Comparison of ENCODE assay signal across 32 mouse cellular contexts in genomic region chr9:69928126-69928525, GRCm38 (mm10).
DNase-seq lines count a peak whose midpoint lies in the region; ATAC-seq and TF ChIP-seq lines count a peak whose summit lies in the region.
"Had no signal": no experiment of that assay in that cellular context is flagged by ENCODE, and none has a peak within 500 bp of the region (broad histone marks: within the 10 kb centered on the region; RNA-seq: fewer than 3 reads in every experiment).

No protein-coding gene starts in this region.

- ATAC-seq in hindbrain, postnatal 0 days, result no peak
- ATAC-seq in hindbrain, embryonic 11.5 days (ENCODE audit: low FRiP score), result no peak
- no peak for ATAC-seq in midbrain, embryonic 11.5 days (ENCODE audit: low FRiP score)
- no peak for ATAC-seq in midbrain, embryonic 16.5 days
- ATAC-seq: liver, embryonic 12.5 days; liver, postnatal 0 days; lung, postnatal 0 days had no signal

- H3K36me3 ChIP-seq in hindbrain, postnatal 0 days (ENCODE audit: insufficient read depth, low read length), result no peaks in the 10 kb centered on the region
- no peaks in the 10 kb centered on the region for H3K36me3 ChIP-seq in hindbrain, embryonic 11.5 days (ENCODE audit: control insufficient read depth, insufficient read depth, low read length)
- no peaks in the 10 kb centered on the region for H3K36me3 ChIP-seq in midbrain, embryonic 11.5 days (ENCODE audit: control insufficient read depth, insufficient read depth, low read length)
- H3K36me3 ChIP-seq in midbrain, embryonic 16.5 days (ENCODE audit: control insufficient read depth, insufficient read depth, low read length), result no peaks in the 10 kb centered on the region
- no peaks in the 10 kb centered on the region for H3K36me3 ChIP-seq in E14TG2a.4 (ENCODE audit: insufficient read depth, low read length)
- H3K36me3 ChIP-seq: forebrain, embryonic 12.5 days; heart, embryonic 12.5 days; hindbrain, embryonic 15.5 days; liver, embryonic 12.5 days; midbrain, embryonic 10.5 days; stomach, embryonic 15.5 days had no signal

- no peak overlapping the region for H3K4me2 ChIP-seq in hindbrain, postnatal 0 days (ENCODE audit: low read depth, low read length)
- no peak overlapping the region for H3K4me2 ChIP-seq in hindbrain, embryonic 11.5 days (replicated peaks; ENCODE audit: low read depth, low read length)
- no peak overlapping the region for H3K4me2 ChIP-seq in midbrain, embryonic 11.5 days
- no peak overlapping the region for H3K4me2 ChIP-seq in midbrain, embryonic 16.5 days (ENCODE audit: low read length)
- H3K4me2 ChIP-seq: forebrain, embryonic 12.5 days; heart, embryonic 12.5 days; hindbrain, embryonic 15.5 days; liver, embryonic 12.5 days; stomach, embryonic 15.5 days had no signal

- peak; percentile 43 for TF ChIP-seq CTCF in hindbrain, postnatal 0 days (IDR thresholded peaks at IDR 0.05; ENCODE audit: low read depth)
- peak; percentile 24; the same call in 1 of the 2 replicates for TF ChIP-seq CTCF in E14TG2a.4 (conservative IDR thresholded peaks at IDR 0.05; ENCODE audit: low read length)

- H3K9me3 ChIP-seq in hindbrain, postnatal 0 days (ENCODE audit: low read length), result no peaks in the 10 kb centered on the region
- H3K9me3 ChIP-seq in hindbrain, embryonic 11.5 days (ENCODE audit: control insufficient read depth, low read length), result no peaks in the 10 kb centered on the region
- no peaks in the 10 kb centered on the region for H3K9me3 ChIP-seq in midbrain, embryonic 11.5 days (ENCODE audit: control insufficient read depth, low read length)
- no peaks in the 10 kb centered on the region for H3K9me3 ChIP-seq in midbrain, embryonic 16.5 days (replicated peaks; ENCODE audit: control insufficient read depth, low read length, poor library complexity, severe bottlenecking)
- peaks cover 7% of the 10 kb centered on the region for H3K9me3 ChIP-seq in E14TG2a.4 (ENCODE audit: low read length)
- H3K9me3 ChIP-seq: forebrain, embryonic 12.5 days; hindbrain, embryonic 15.5 days; liver, embryonic 12.5 days; midbrain, embryonic 10.5 days; stomach, embryonic 15.5 days had no signal

- 43% methylated on average over 2 of the region's 2 CpGs for WGBS in hindbrain, postnatal 0 days
- 84% methylated on average over 2 of the region's 2 CpGs for WGBS in hindbrain, embryonic 11.5 days
- 77% methylated on average over 2 of the region's 2 CpGs for WGBS in midbrain, embryonic 11.5 days
- 74% methylated on average over 2 of the region's 2 CpGs for WGBS in midbrain, embryonic 16.5 days

- H3K4me1 ChIP-seq in hindbrain, postnatal 0 days (ENCODE audit: insufficient read depth, low read length), result no peaks in the 10 kb centered on the region
- H3K4me1 ChIP-seq in hindbrain, embryonic 11.5 days (replicated peaks; ENCODE audit: control insufficient read depth, insufficient read depth, low read length), result no peaks in the 10 kb centered on the region
- H3K4me1 ChIP-seq in midbrain, embryonic 11.5 days (ENCODE audit: control insufficient read depth, insufficient read depth, low read length), result no peaks in the 10 kb centered on the region
- H3K4me1 ChIP-seq in midbrain, embryonic 16.5 days (ENCODE audit: control insufficient read depth, insufficient read depth, low read length), result no peaks in the 10 kb centered on the region
- H3K4me1 ChIP-seq in E14TG2a.4 (replicated peaks; ENCODE audit: low read depth, low read length), result no peaks in the 10 kb centered on the region
- H3K4me1 ChIP-seq: forebrain, embryonic 12.5 days; heart, embryonic 12.5 days; hindbrain, embryonic 15.5 days; liver, embryonic 12.5 days; midbrain, embryonic 10.5 days; stomach, embryonic 15.5 days had no signal

- no peak overlapping the region for H3K9ac ChIP-seq in hindbrain, postnatal 0 days (replicated peaks; ENCODE audit: low read length)
- H3K9ac ChIP-seq in hindbrain, embryonic 11.5 days (ENCODE audit: low read depth, low read length), result no peak overlapping the region
- H3K9ac ChIP-seq in midbrain, embryonic 11.5 days (ENCODE audit: low read length), result no peak overlapping the region
- H3K9ac ChIP-seq in midbrain, embryonic 16.5 days (ENCODE audit: low read depth, low read length), result no peak overlapping the region
- H3K9ac ChIP-seq: forebrain, embryonic 12.5 days; heart, embryonic 12.5 days; hindbrain, embryonic 15.5 days; liver, embryonic 12.5 days; liver, postnatal 0 days; stomach, embryonic 15.5 days had no signal

- no peak overlapping the region for H3K27ac ChIP-seq in hindbrain, postnatal 0 days
- H3K27ac ChIP-seq in hindbrain, embryonic 11.5 days (ENCODE audit: low read depth, low read length), result no peak overlapping the region
- no peak overlapping the region for H3K27ac ChIP-seq in midbrain, embryonic 11.5 days (ENCODE audit: low read depth, low read length)
- H3K27ac ChIP-seq in midbrain, embryonic 16.5 days (ENCODE audit: low read length), result no peak overlapping the region
- H3K27ac ChIP-seq: forebrain, embryonic 12.5 days; gastrocnemius, adult 2 months; hindbrain, embryonic 15.5 days; left cerebral cortex, adult 2 months; liver, embryonic 12.5 days; macrophage; midbrain, embryonic 10.5 days; stomach, embryonic 15.5 days had no signal

- H3K27me3 ChIP-seq in hindbrain, postnatal 0 days (ENCODE audit: insufficient read depth, low read length), result no peaks in the 10 kb centered on the region
- H3K27me3 ChIP-seq in hindbrain, embryonic 11.5 days (ENCODE audit: control insufficient read depth, insufficient read depth, low read length), result no peaks in the 10 kb centered on the region
- H3K27me3 ChIP-seq in midbrain, embryonic 11.5 days (ENCODE audit: control insufficient read depth, insufficient read depth, low read length), result no peaks in the 10 kb centered on the region
- H3K27me3 ChIP-seq in midbrain, embryonic 16.5 days (ENCODE audit: control insufficient read depth, insufficient read depth, low read depth, low read length), result no peaks in the 10 kb centered on the region
- H3K27me3 ChIP-seq in E14TG2a.4 (ENCODE audit: insufficient read depth, low read length), result no peaks in the 10 kb centered on the region; the same call in 1 of the 2 replicates
- H3K27me3 ChIP-seq: forebrain, embryonic 12.5 days; heart, embryonic 12.5 days; hindbrain, embryonic 15.5 days; liver, embryonic 12.5 days; stomach, embryonic 15.5 days had no signal

- no peak for DNase-seq in hindbrain, postnatal 0 days (ENCODE audit: low spot score)
- DNase-seq in hindbrain, embryonic 11.5 days (ENCODE audit: low spot score), result no peak
- DNase-seq in midbrain, embryonic 11.5 days (ENCODE audit: low spot score, missing footprints), result peak; percentile 21
- DNase-seq in mesoderm, embryonic 11.5 days (ENCODE audit: low read depth, low spot score), result peak; percentile 7
- no peak for DNase-seq in adrenal gland, postnatal 36 days
- DNase-seq: adrenal gland, postnatal 25 days; B cell, adult 2 months; cerebellum, adult 2 months; cerebellum, postnatal 14 days; gastrocnemius, adult 2 months; gastrocnemius, postnatal 36 days; heart, adult 18-20 months; heart, postnatal 10 days; kidney, adult 8-10 months; kidney, postnatal 10 days; liver, postnatal 0 days; retina, postnatal 1 day; right cerebral cortex, postnatal 14 days; thymus, adult 2 months; thymus, postnatal 36 days had no signal

- no peak overlapping the region for H3K4me3 ChIP-seq in hindbrain, postnatal 0 days (ENCODE audit: low read length)
- H3K4me3 ChIP-seq in hindbrain, embryonic 11.5 days (ENCODE audit: low read depth, low read length), result no peak overlapping the region
- no peak overlapping the region for H3K4me3 ChIP-seq in midbrain, embryonic 11.5 days (ENCODE audit: low read depth, low read length)
- H3K4me3 ChIP-seq in midbrain, embryonic 16.5 days (ENCODE audit: low read depth, low read length), result no peak overlapping the region
- no peak overlapping the region for H3K4me3 ChIP-seq in E14TG2a.4 (replicated peaks; ENCODE audit: low read length)
- H3K4me3 ChIP-seq: erythroblast, embryonic 14.5 days; forebrain, embryonic 12.5 days; gastrocnemius, adult 2 months; heart, embryonic 12.5 days; hindbrain, embryonic 15.5 days; left cerebral cortex, adult 2 months; liver, embryonic 12.5 days; midbrain, embryonic 10.5 days; stomach, embryonic 15.5 days had no signal

Comparison
In these comparisons a context has a peak if more than half of its experiments do, and no peak if none do; other contexts are left out.
1. DNase-seq: peak in midbrain, embryonic 11.5 days (single experiment) and mesoderm, embryonic 11.5 days (single experiment); none in hindbrain, postnatal 0 days (single experiment), hindbrain, embryonic 11.5 days (single experiment) and adrenal gland, postnatal 36 days (0 of 2).